Mouse (Mus musculus): ENCODE data around the gene Gm11758. TPM values are rescaled to one million over a fixed set of nuclear protein-coding genes. Genes with fewer than 3 reads are reported as not detected.

The Gm11758 gene
- polyA plus RNA-seq (2021; fragmentation: Nextera tagmentation), result not detected in 2 replicates
- long read RNA-seq, experiment 1, result 0 reads
- long read RNA-seq, experiment 2, result 0 reads

GRCm38 (mm10) chr4:73876166-73876565 lies at the start of gene Gm11758:
Gene Gm11758, minus strand, starts transcription at chr4:73876266.

GRCm38 (mm10) chr4:73920660-73921059 lies 44.6 kb upstream of the Gm11758 start, which contains the start of gene Gm11756:
Gene Gm11756, minus strand, starts transcription at chr4:73920760.

GRCm38 (mm10) chr4:73905853-73906252 lies 29.8 kb upstream of the Gm11758 start, which contains the start of gene Gm13871:
Gene Gm13871, minus strand, starts transcription at chr4:73905953.

GRCm38 (mm10) chr4:73891012-73891411 lies 14.9 kb upstream of the Gm11758 start, which contains the start of gene Gm11757:
Gene Gm11757, minus strand, starts transcription at chr4:73891112.

Other genes with a start within 250 kb of the Gm11758 start
- gene Gm11236, start 238.1 kb downstream of the Gm11758 start, polyA plus RNA-seq (2021; fragmentation: Nextera tagmentation), result not detected in 2 replicates
- not detected in 2 replicates for gene Gm11239, start 207.9 kb downstream of the Gm11758 start, polyA plus RNA-seq (2021; fragmentation: Nextera tagmentation)
- gene Gm428, start 192.8 kb downstream of the Gm11758 start, polyA plus RNA-seq (2021; fragmentation: Nextera tagmentation), result not detected in 2 replicates
- not detected in 2 replicates for gene Rasef, start 85.3 kb downstream of the Gm11758 start, polyA plus RNA-seq (2021; fragmentation: Nextera tagmentation)
- gene Gm11757, start 14.8 kb upstream of the Gm11758 start, polyA plus RNA-seq (2021; fragmentation: Nextera tagmentation), result not detected in 2 replicates
- not detected in 2 replicates for gene Gm13871, start 29.7 kb upstream of the Gm11758 start, polyA plus RNA-seq (2021; fragmentation: Nextera tagmentation)
- gene Gm11756, start 44.5 kb upstream of the Gm11758 start, polyA plus RNA-seq (2021; fragmentation: Nextera tagmentation), result not detected in 2 replicates
- gene 2310002L09Rik, start 74.6 kb upstream of the Gm11758 start, polyA plus RNA-seq (2021; fragmentation: Nextera tagmentation), result not detected in 2 replicates
- 2.9 and 3.7 TPM in 2 replicates for gene Frmd3, start 137.2 kb upstream of the Gm11758 start, polyA plus RNA-seq (2021; fragmentation: Nextera tagmentation)

Measured in left cerebral cortex, adult 6 months (tissue).